Mouse (Mus musculus) CH12.LX (cell line): ENCODE measurements at regions not wholly inside any gene's neighbourhood (a gene's known extent, or its start where the extent isn't known, plus 50 kb on each side); places are given as distances from the start of the nearest gene placed in this dataset.

ENCODE experiments used
- CHD2 ChIP-seq: IDR thresholded peaks from 2 replicates; pipeline ENCODE4 v1.6.1; 2011; ENCODE audit warnings: low read length, improper control_type of control experiment
- CTCF ChIP-seq, 2 experiments: IDR thresholded peaks in 1 of 2; conservative IDR thresholded peaks in 1 of 2; 2 replicates each; pipeline ENCODE4 v1.5.1; 2011 to 2012; ENCODE audit warnings: low read depth in 2 of 2, low read length in 2 of 2, improper control_type of control experiment in 1 of 2, inconsistent platforms in 1 of 2, mild to moderate bottlenecking in 1 of 2, moderate library complexity in 1 of 2
- E2F4 ChIP-seq: IDR thresholded peaks from 2 replicates; pipeline ENCODE4 v1.6.1; 2011; ENCODE audit warnings: low read depth, low read length, improper control_type of control experiment; ENCODE audit not compliant: insufficient replicate concordance
- HCFC1 ChIP-seq: IDR thresholded peaks from 2 replicates; pipeline ENCODE4 v1.6.1; 2012; ENCODE audit warnings: low read depth, mild to moderate bottlenecking, inconsistent platforms, low read length, improper control_type of control experiment
- MEF2A ChIP-seq: IDR thresholded peaks from 2 replicates; pipeline ENCODE4 v1.6.1; 2014; ENCODE audit warnings: low read depth, mild to moderate bottlenecking, inconsistent platforms, low read length, improper control_type of control experiment, borderline replicate concordance
- POLR2AphosphoS2 ChIP-seq: IDR thresholded peaks from 2 replicates; pipeline ENCODE4 v1.6.1; 2011; ENCODE audit warnings: low read depth, low read length, improper control_type of control experiment
- TCF12 ChIP-seq: IDR thresholded peaks from 2 replicates; pipeline ENCODE4 v1.6.1; 2014; ENCODE audit warnings: low read depth, mild to moderate bottlenecking, inconsistent platforms, low read length, improper control_type of control experiment
- USF1 ChIP-seq: IDR thresholded peaks from 2 replicates; pipeline ENCODE4 v1.6.1; 2014; ENCODE audit warnings: low read depth, mild to moderate bottlenecking, inconsistent platforms, low read length, improper control_type of control experiment
- ZKSCAN1 ChIP-seq: IDR thresholded peaks from 2 replicates; pipeline ENCODE4 v1.6.1; 2012; ENCODE audit warnings: low read depth, inconsistent platforms, low read length, improper control_type of control experiment, borderline replicate concordance

GRCm38 (mm10) chr3:78841173-78841572, 445.1 kb downstream of the Rapgef2 start:
- TF ChIP-seq CTCF (conservative IDR thresholded peaks at IDR 0.05 in 1 of 2, IDR thresholded peaks at IDR 0.05 in 1 of 2; ENCODE audit: low read depth in 2 of 2, low read length in 2 of 2) = no peak
- TF ChIP-seq POLR2AphosphoS2 = no peak
- no peak for TF ChIP-seq CHD2
- no peak for TF ChIP-seq ZKSCAN1
- TF ChIP-seq USF1 = no peak
- no peak for TF ChIP-seq E2F4
- TF ChIP-seq MEF2A = no peak
- no peak for TF ChIP-seq HCFC1
- TF ChIP-seq TCF12 = no peak
